Mouse (Mus musculus): ENCODE results near the gene Anapc4. TPM values are rescaled to one million over a fixed set of nuclear protein-coding genes. Genes with fewer than 3 reads are reported as not detected.

The Anapc4 gene
- polyA plus RNA-seq, 1 experiment from 2014 or later, result 57.6 TPM

DNA sequence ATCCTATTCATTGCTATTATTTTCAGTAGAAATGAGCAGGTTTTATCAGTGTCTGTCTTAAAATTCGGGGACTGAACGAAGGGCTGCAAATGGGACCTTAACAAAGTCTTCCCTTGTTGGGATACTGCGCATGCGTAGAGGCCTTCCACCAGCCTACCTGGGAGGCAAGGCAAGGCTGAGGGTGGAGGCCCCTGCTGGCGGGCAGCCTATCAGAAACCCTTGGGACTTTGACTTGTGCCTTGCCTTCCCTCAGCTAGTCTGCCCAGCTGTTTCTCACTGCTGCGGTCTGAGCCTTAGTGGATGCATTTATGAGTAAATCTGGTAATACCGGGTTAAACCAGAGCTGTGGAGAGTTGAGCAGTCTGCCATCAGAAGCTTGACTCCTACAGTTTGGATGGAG is 20.5 kb upstream of the Anapc4 start:
- no peak overlapping the region for H3K27ac ChIP-seq
- H3K36me3 ChIP-seq, result peaks cover 25% of the 10 kb centered on the region; the same call in 1 of the 2 replicates
- H3K4me1 ChIP-seq (replicated peaks), result no peaks in the 10 kb centered on the region
- no peaks in the 10 kb centered on the region for H3K9me3 ChIP-seq (replicated peaks)
- H3K27me3 ChIP-seq, result no peaks in the 10 kb centered on the region
- WGBS, result 90% methylated on average over 7 of the region's 7 CpGs
- H3K4me2 ChIP-seq, result no peak overlapping the region
- H3K4me3 ChIP-seq, result no peak overlapping the region
- H3K9ac ChIP-seq, result no peak overlapping the region
- ATAC-seq (replicated peaks; ENCODE audit: insufficient number of reproducible peaks, insufficient read depth, low FRiP score, low read depth), result no peak

DNA sequence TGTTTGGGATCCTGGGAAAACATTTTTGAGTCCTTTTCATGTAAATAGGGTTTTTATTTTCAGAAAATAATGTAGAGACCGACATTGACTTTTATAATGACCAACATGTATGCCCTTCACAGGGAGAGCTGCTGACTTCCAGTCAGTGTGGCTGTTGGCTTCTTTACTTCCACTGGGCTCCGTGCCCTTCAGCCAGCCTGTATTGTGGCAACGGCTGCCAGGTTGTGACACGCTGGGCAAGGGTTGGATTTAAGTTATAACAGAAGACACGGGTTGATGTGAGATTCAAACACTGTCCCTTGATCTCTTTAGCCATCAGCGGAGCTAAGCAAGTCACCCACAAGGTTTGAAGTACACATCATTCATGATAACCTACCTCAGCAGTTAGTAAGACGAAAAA is 15.1 kb upstream of the Anapc4 start:
- Histone ChIP-seq H3K4me1 (replicated peaks) (no peaks in the 10 kb centered on the region), H3K27ac (no peak overlapping the region), H3K36me3 (peaks cover 34% of the 10 kb centered on the region), H3K9ac (no peak overlapping the region), H3K9me3 (replicated peaks) (no peaks in the 10 kb centered on the region), H3K4me3 (no peak overlapping the region), H3K4me2 (no peak overlapping the region), H3K27me3 (no peaks in the 10 kb centered on the region)
- no peak for ATAC-seq (replicated peaks; ENCODE audit: insufficient number of reproducible peaks, insufficient read depth, low FRiP score, low read depth)
- WGBS, result 92% methylated on average over 7 of the region's 7 CpGs

GRCm38 (mm10) chr5:52821691-52822090 is 12.1 kb upstream of the Anapc4 start:
- peaks cover 27% of the 10 kb centered on the region for H3K36me3 ChIP-seq

DNA sequence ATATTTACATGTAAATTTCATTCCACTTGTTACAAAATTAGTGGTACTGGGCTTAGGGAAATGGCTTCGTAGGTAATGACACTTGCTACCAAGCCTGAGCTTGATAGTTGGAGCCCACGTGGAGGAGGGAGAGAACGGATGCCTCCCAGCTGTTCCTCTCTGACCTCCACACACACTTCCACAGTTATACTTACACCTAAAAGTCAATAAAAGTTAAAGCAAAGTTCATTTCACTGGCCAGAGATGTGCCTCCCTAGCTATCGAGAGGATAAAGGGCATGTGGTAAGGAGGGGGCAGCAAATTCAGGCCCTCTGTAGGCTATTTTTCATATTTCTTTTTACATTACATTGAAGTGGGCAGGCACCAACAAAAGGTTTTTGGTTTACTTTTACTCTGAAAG is 5.9 kb upstream of the Anapc4 start:
- Histone ChIP-seq H3K27ac (no peak overlapping the region), H3K4me2 (no peak overlapping the region), H3K27me3 (no peaks in the 10 kb centered on the region), H3K4me1 (replicated peaks) (peaks cover 3% of the 10 kb centered on the region; the same call in 1 of the 2 replicates), H3K9ac (no peak overlapping the region), H3K4me3 (no peak overlapping the region), H3K9me3 (replicated peaks) (no peaks in the 10 kb centered on the region), H3K36me3 (peaks cover 5% of the 10 kb centered on the region)
- no peak for ATAC-seq (replicated peaks; ENCODE audit: insufficient number of reproducible peaks, insufficient read depth, low FRiP score, low read depth)
- 80% methylated on average over 4 of the region's 4 CpGs for WGBS

More at GRCm38 (mm10) chr5:52821691-52822090, 12.1 kb upstream of the Anapc4 start:
- Histone ChIP-seq H3K9me3 (replicated peaks) (no peaks in the 10 kb centered on the region), H3K4me3 (no peak overlapping the region), H3K4me1 (replicated peaks) (no peaks in the 10 kb centered on the region), H3K4me2 (no peak overlapping the region), H3K27me3 (no peaks in the 10 kb centered on the region), H3K27ac (no peak overlapping the region), H3K9ac (no peak overlapping the region)
- no peak for ATAC-seq (replicated peaks; ENCODE audit: insufficient number of reproducible peaks, insufficient read depth, low FRiP score, low read depth)
- WGBS, result 35% methylated on average over 3 of the region's 3 CpGs

DNA sequence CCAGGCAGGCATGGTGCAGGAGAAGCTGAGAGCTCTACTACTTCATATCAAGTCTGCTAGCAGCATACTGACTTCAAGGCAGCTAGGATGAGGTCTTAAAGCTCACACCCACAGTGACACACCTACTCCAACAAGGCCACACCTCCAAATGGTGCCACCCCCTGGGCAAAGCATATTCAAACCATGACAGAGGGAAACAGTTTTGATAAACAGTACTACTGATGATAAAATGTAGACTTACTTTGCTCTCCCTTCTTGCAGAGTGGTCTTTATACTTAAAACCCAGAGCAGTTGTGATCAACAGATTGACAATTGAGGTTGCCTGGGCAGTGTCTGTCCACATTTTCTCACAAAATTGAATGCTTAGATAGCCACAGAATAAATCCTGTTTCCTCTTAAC is 807 bp upstream of the Anapc4 start:
- peak overlapping the region; percentile 91 for H3K27ac ChIP-seq
- peaks cover 6% of the 10 kb centered on the region; the same call in 1 of the 2 replicates for H3K36me3 ChIP-seq
- 0 out of 2 replicates have a peak overlapping the region, but pooled peaks have one; percentile 50 for H3K9ac ChIP-seq
- H3K9me3 ChIP-seq (replicated peaks), result no peaks in the 10 kb centered on the region
- H3K4me1 ChIP-seq (replicated peaks), result peaks cover 17% of the 10 kb centered on the region
- H3K4me2 ChIP-seq, result peak overlapping the region; percentile 79
- H3K4me3 ChIP-seq, result peak overlapping the region; percentile 93
- no peak for ATAC-seq (replicated peaks; ENCODE audit: insufficient number of reproducible peaks, insufficient read depth, low FRiP score, low read depth)
- H3K27me3 ChIP-seq, result no peaks in the 10 kb centered on the region

- peak overlapping the region; percentile 93 for H3K4me3 ChIP-seq
- WGBS, result 8% methylated on average over 8 of the region's 8 CpGs
- peaks cover 17% of the 10 kb centered on the region for H3K4me1 ChIP-seq (replicated peaks)
- H3K9ac ChIP-seq, result peak overlapping the region; percentile 87
- H3K27ac ChIP-seq, result peak overlapping the region; percentile 91
- H3K27me3 ChIP-seq, result no peaks in the 10 kb centered on the region
- peaks cover 11% of the 10 kb centered on the region; the same call in 1 of the 2 replicates for H3K36me3 ChIP-seq
- H3K9me3 ChIP-seq (replicated peaks), result no peaks in the 10 kb centered on the region
- no peak; the same call in 1 of the 2 replicates for ATAC-seq (replicated peaks; ENCODE audit: insufficient number of reproducible peaks, insufficient read depth, low FRiP score, low read depth)
- peak overlapping the region; percentile 79 for H3K4me2 ChIP-seq
These were observed 574 bp downstream of the Anapc4 start for GRCm38 (mm10) chr5:52834386-52834785.

- Histone ChIP-seq H3K4me2 (no peak overlapping the region), H3K9me3 (replicated peaks) (no peaks in the 10 kb centered on the region), H3K27me3 (no peaks in the 10 kb centered on the region), H3K9ac (no peak overlapping the region), H3K4me3 (no peak overlapping the region), H3K36me3 (peaks cover 70% of the 10 kb centered on the region), H3K27ac (no peak overlapping the region), H3K4me1 (replicated peaks) (no peaks in the 10 kb centered on the region)
- no peak for ATAC-seq (replicated peaks; ENCODE audit: insufficient number of reproducible peaks, insufficient read depth, low FRiP score, low read depth)
- WGBS, result 94% methylated on average over 7 of the region's 7 CpGs
These were observed 10.5 kb downstream of the Anapc4 start for GRCm38 (mm10) chr5:52844319-52844718.

DNA sequence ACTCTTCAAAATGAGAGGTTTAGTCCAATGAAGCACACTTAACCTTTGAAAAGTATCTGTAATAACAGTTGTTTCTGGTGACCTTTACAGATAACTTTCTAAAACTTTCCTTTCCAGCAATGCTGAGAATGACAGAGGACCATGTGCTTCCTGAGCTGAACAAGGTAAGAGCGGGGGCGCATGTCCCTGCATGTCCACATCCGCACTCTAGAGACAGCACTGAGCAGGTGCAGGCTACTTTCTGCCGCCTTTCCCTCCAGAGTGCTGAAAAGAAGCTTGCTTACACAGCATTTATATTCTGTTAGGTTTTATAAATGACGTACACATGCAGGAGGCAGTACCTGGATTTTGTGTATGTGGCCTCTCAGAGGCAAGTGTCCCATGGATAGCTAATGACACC is 21.9 kb downstream of the Anapc4 start:
- no peak overlapping the region for H3K4me3 ChIP-seq
- ATAC-seq (replicated peaks; ENCODE audit: insufficient number of reproducible peaks, insufficient read depth, low FRiP score, low read depth), result no peak
- H3K27me3 ChIP-seq, result no peaks in the 10 kb centered on the region
- H3K9ac ChIP-seq, result no peak overlapping the region
- no peaks in the 10 kb centered on the region for H3K9me3 ChIP-seq (replicated peaks)
- H3K27ac ChIP-seq, result no peak overlapping the region
- H3K4me2 ChIP-seq, result no peak overlapping the region
- no peaks in the 10 kb centered on the region for H3K4me1 ChIP-seq (replicated peaks)
- 91% methylated on average over 5 of the region's 5 CpGs for WGBS
- peaks cover 75% of the 10 kb centered on the region for H3K36me3 ChIP-seq

DNA sequence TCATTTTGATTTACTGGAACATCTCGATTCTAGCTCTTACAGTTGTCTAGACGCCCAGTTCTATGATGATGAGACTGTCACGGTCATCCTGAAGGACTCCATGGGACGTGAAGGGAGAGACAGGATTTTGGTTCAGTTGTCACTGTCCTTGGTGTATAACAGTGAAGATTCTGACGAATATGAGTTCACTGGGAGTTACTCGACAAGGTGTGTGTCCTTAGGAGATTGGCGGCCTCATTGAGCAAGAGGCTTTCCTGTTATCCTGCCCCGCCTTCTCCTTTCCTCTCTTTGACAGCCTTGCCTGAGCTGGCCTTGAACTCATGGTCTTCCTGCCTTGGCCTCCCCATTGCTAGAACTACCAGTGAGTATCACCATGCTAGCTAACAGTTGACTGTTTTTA is 30.6 kb downstream of the Anapc4 start:
- Histone ChIP-seq H3K4me2 (no peak overlapping the region), H3K27ac (no peak overlapping the region), H3K9me3 (replicated peaks) (no peaks in the 10 kb centered on the region), H3K9ac (no peak overlapping the region), H3K36me3 (peaks cover 77% of the 10 kb centered on the region), H3K27me3 (no peaks in the 10 kb centered on the region), H3K4me1 (replicated peaks) (peaks cover 3% of the 10 kb centered on the region; the same call in 1 of the 2 replicates), H3K4me3 (no peak overlapping the region)
- whole genome bisulfite sequencing, result 89% methylated on average over 8 of the region's 8 CpGs
- no peak for ATAC-seq (replicated peaks; ENCODE audit: insufficient number of reproducible peaks, insufficient read depth, low FRiP score, low read depth)

GRCm38 (mm10) chr5:52865825-52866224 is 32.0 kb downstream of the Anapc4 start:
- Histone ChIP-seq H3K4me1 (replicated peaks) (peaks cover 3% of the 10 kb centered on the region; the same call in 1 of the 2 replicates), H3K36me3 (peaks cover 66% of the 10 kb centered on the region), H3K4me3 (no peak overlapping the region), H3K27me3 (no peaks in the 10 kb centered on the region), H3K27ac (peak overlapping the region; percentile 45), H3K9ac (no peak overlapping the region), H3K4me2 (no peak overlapping the region), H3K9me3 (replicated peaks) (no peaks in the 10 kb centered on the region)
- 48% methylated on average over 9 of the region's 9 CpGs for WGBS
- no peak for ATAC-seq (replicated peaks; ENCODE audit: insufficient number of reproducible peaks, insufficient read depth, low FRiP score, low read depth)

DNA sequence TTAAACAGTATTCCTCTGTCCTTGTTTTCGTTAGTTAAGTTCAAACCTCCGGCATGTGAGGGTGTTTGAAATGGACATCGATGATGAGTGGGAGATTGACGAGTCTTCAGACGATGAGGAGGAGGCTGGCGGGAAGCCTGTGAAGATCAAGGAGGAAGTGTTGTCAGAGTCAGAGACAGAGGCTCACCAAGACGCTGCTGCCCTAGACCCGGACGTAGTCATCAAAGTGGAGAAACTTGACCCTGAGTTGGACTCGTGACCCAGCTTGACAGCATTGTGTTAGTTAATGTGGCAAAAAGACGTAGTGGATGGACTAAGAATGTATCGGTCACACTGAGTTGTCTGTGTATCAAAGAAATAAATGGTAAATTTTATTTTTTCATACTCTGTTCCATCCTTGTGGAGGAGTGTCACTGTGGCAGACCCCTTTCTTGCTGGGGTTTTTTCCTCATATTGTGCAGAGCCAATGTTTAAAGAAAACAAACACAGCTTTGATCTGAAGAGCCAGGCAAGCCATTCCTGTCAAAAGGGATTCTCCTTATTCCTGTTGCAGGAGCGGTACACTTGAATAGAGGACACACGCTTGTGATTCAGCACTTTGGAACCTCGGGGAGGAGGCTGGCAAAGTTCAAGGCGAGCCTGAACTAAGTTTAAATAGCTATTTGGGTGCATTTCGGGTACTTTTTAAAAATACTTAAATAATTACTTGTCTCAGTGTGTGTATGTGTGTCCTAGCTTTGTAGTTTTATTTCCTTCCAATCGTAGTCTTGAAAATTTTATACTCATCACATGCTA is 32.7 kb downstream of the Anapc4 start:
- 84% methylated on average over 18 of the region's 18 CpGs for WGBS
- Histone ChIP-seq H3K27me3 (no peaks in the 10 kb centered on the region), H3K4me1 (replicated peaks) (peaks cover 3% of the 10 kb centered on the region; the same call in 1 of the 2 replicates), H3K4me2 (no peak overlapping the region), H3K36me3 (peaks cover 58% of the 10 kb centered on the region), H3K9ac (no peak overlapping the region), H3K27ac (no peak overlapping the region), H3K9me3 (replicated peaks) (no peaks in the 10 kb centered on the region), H3K4me3 (no peak overlapping the region)
- ATAC-seq (replicated peaks; ENCODE audit: insufficient number of reproducible peaks, insufficient read depth, low FRiP score, low read depth), result no peak

Data from heart, embryonic 15.5 days (tissue).